Mouse (Mus musculus): Measurements from ENCODE around the gene Tgfbi. TPM values are rescaled to one million over a fixed set of nuclear protein-coding genes. Genes with fewer than 3 reads are reported as not detected.

Gene Tgfbi
- polyA plus RNA-seq, 1 experiment from 2014 or later, result 9.7 TPM

Other genes with a start within 250 kb of the Tgfbi start
- not detected in 2 replicates for gene Gm3045, start 182.9 kb upstream of the Tgfbi start, polyA plus RNA-seq (2015; fragmentation: Nextera tagmentation; extraction: Ambion mirVana)
- gene Slc25a48, start 171.2 kb upstream of the Tgfbi start, polyA plus RNA-seq (2015; fragmentation: Nextera tagmentation; extraction: Ambion mirVana), result 0.93 and 1.3 TPM in 2 replicates
- gene Il9, start 127.3 kb upstream of the Tgfbi start, polyA plus RNA-seq (2015; fragmentation: Nextera tagmentation; extraction: Ambion mirVana), result not detected in 2 replicates
- gene Fbxl21, start 87.1 kb upstream of the Tgfbi start, polyA plus RNA-seq (2015; fragmentation: Nextera tagmentation; extraction: Ambion mirVana), result 0.47 and 0.86 TPM in 2 replicates
- gene Lect2, start 61.0 kb upstream of the Tgfbi start, polyA plus RNA-seq (2015; fragmentation: Nextera tagmentation; extraction: Ambion mirVana), result 50.1 and 52.1 TPM in 2 replicates
- gene Smad5, start 93.5 kb downstream of the Tgfbi start, polyA plus RNA-seq (2015; fragmentation: Nextera tagmentation; extraction: Ambion mirVana), result 3.3 and 3.8 TPM in 2 replicates
- not detected in 2 replicates for gene Gm45623, start 144.3 kb downstream of the Tgfbi start, polyA plus RNA-seq (2015; fragmentation: Nextera tagmentation; extraction: Ambion mirVana)

Data from liver, embryonic 15.5 days (tissue).